Mouse (Mus musculus): ENCODE data around the gene Atn1. TPM values are rescaled to one million over a fixed set of nuclear protein-coding genes. Genes with fewer than 3 reads are reported as not detected.

Gene Atn1
- total and polyA plus RNA-seq, 2 experiments from 2014 or later: 6.0 to 8.5 TPM

- WGBS: 9% methylated on average over 11 of the region's 11 CpGs
- DNase-seq (ENCODE audit: low spot score): no peak
- H3K9ac ChIP-seq (replicated peaks; ENCODE audit: low read depth, low read length): peak overlapping the region; percentile 93
- no peaks in the 10 kb centered on the region for H3K27me3 ChIP-seq (ENCODE audit: control insufficient read depth, insufficient read depth, low read length)
- H3K4me2 ChIP-seq (ENCODE audit: low read depth, low read length): peak overlapping the region; percentile 96
- peaks cover 25% of the 10 kb centered on the region for H3K4me1 ChIP-seq (ENCODE audit: control insufficient read depth, insufficient read depth)
- H3K9me3 ChIP-seq (replicated peaks; ENCODE audit: control insufficient read depth, low read length): no peaks in the 10 kb centered on the region
- H3K27ac ChIP-seq (ENCODE audit: low read depth): peak overlapping the region; percentile 91
- H3K36me3 ChIP-seq (replicated peaks; ENCODE audit: control insufficient read depth, insufficient read depth, low read length): peaks cover 44% of the 10 kb centered on the region
- no peak for ATAC-seq (ENCODE audit: insufficient read depth, low read depth)
- TF ChIP-seq EP300 (IDR thresholded peaks at IDR 0.05; ENCODE audit: low read depth) (no peak), CTCF (IDR thresholded peaks at IDR 0.05; ENCODE audit: low read depth) (no peak)
- H3K4me3 ChIP-seq (ENCODE audit: low read depth, low read length): peak overlapping the region; percentile 90
Observed at GRCm38 (mm10) chr6:124712918-124713317, 43.4 kb downstream of the Atn1 start.

DNA sequence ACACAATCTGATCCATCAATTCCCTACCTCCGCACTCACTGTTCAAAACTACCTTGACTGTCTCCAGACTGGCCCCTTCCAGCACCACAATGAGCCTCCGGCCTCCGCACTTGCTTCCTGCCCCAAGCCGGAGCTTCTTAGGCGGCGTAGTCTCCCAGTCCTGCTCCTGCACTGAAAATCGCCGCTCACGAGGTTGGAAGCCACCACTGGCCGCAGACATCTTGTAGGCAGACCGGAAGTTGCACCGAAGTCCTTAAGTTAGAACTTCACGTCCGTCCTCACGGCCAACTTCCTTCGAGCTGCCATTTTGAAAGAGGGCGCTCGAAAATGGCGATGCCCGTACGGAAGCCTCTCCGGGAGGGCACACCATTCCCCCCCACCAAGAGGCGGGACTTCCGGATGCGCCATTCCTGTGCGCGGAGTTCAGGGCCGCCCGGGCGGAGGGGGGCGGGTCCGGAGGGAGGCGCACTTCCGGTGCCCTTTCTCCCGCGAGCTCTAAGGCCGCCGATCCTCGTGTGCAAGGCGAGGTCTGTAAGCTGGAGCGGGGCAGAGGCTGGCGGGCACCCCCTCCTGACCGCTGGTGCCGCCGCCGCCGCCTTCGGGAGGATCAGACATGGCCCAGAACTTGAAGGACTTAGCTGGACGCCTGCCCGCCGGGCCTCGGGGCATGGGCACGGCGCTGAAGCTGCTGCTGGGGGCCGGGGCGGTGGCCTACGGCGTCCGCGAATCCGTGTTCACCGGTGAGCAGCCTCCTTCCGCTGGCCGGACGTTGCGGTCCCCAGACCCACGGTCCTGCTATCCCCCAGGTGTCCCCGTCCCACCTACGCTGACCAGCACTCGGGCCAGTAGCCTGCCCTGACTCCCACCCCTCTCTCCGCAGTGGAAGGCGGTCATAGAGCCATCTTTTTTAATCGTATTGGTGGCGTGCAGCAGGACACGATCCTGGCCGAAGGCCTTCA is 44.2 kb downstream of the Atn1 start, which contains the start of the genes Emg1 and Phb2:
Gene Emg1, minus strand, starts transcription at position 355 of the 959 bp plus-strand sequence.
Gene Phb2, plus strand, starts transcription at position 513 of the 959 bp plus-strand sequence.
- Histone ChIP-seq H3K36me3 (replicated peaks; ENCODE audit: control insufficient read depth, insufficient read depth, low read length) (peaks cover 51% of the 10 kb centered on the region), H3K27ac (ENCODE audit: low read depth) (peak within 1 kb of the TSS; percentile 91), H3K4me1 (ENCODE audit: control insufficient read depth, insufficient read depth) (peaks cover 25% of the 10 kb centered on the region), H3K9me3 (replicated peaks; ENCODE audit: control insufficient read depth, low read length) (no peaks in the 10 kb centered on the region), H3K27me3 (ENCODE audit: control insufficient read depth, insufficient read depth, low read length) (no peaks in the 10 kb centered on the region), H3K9ac (replicated peaks; ENCODE audit: low read depth, low read length) (peak within 1 kb of the TSS; percentile 93), H3K4me3 (ENCODE audit: low read depth, low read length) (peak within 1 kb of the TSS; percentile 90), H3K4me2 (ENCODE audit: low read depth, low read length) (peak within 1 kb of the TSS; percentile 96)
- under 1% methylated on average over 74 of the region's 76 CpGs for WGBS
- peak; percentile 98 for ATAC-seq (ENCODE audit: insufficient read depth, low read depth)
- peak; percentile 98 for DNase-seq (ENCODE audit: low spot score)
- TF ChIP-seq CTCF (IDR thresholded peaks at IDR 0.05; ENCODE audit: low read depth): no peak
- TF ChIP-seq EP300 (IDR thresholded peaks at IDR 0.05; ENCODE audit: low read depth): peak; percentile 81

- Histone ChIP-seq H3K9ac (replicated peaks; ENCODE audit: low read depth, low read length) (no peak overlapping the region), H3K4me3 (ENCODE audit: low read depth, low read length) (no peak overlapping the region), H3K36me3 (replicated peaks; ENCODE audit: control insufficient read depth, insufficient read depth, low read length) (peaks cover 46% of the 10 kb centered on the region), H3K4me1 (ENCODE audit: control insufficient read depth, insufficient read depth) (peaks cover 20% of the 10 kb centered on the region), H3K9me3 (replicated peaks; ENCODE audit: control insufficient read depth, low read length) (no peaks in the 10 kb centered on the region), H3K27me3 (ENCODE audit: control insufficient read depth, insufficient read depth, low read length) (no peaks in the 10 kb centered on the region), H3K4me2 (ENCODE audit: low read depth, low read length) (no peak overlapping the region), H3K27ac (ENCODE audit: low read depth) (no peak overlapping the region)
- 87% methylated on average over 10 of the region's 10 CpGs for WGBS
- ATAC-seq (ENCODE audit: insufficient read depth, low read depth) (no peak), DNase-seq (ENCODE audit: low spot score) (no peak)
- no peak for TF ChIP-seq EP300 (IDR thresholded peaks at IDR 0.05; ENCODE audit: low read depth)
- TF ChIP-seq CTCF (IDR thresholded peaks at IDR 0.05; ENCODE audit: low read depth): no peak
Observed at GRCm38 (mm10) chr6:124708289-124708889, 47.9 kb downstream of the Atn1 start.

DNA sequence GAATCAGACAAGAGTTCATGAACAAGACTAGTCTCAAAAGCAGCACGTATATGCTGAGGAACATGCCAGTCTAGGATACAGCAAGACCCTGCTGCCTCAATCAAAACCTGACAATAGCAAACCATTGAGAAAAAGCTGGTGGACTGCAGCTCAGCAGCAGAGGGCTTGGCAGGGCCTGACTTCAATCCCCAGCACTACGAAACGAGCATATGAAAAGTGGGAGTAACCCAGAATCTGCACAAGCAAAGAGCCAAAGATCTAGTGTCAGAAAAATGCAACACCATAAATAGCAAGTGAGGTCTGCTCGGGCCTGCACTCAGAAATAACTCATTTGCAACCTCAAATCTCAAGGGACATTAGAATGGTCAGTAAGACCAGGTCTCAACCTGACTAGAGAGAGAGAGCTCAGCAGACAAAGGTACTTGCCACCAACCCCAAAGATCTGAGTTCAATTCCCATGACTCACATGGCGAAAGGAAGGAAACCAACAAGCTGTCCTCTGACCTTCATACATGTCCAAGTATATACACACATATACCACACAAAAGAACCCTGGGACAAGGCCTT is 50.2 kb downstream of the Atn1 start:
- Histone ChIP-seq H3K4me3 (ENCODE audit: low read depth, low read length) (no peak overlapping the region), H3K4me2 (ENCODE audit: low read depth, low read length) (no peak overlapping the region), H3K27me3 (ENCODE audit: control insufficient read depth, insufficient read depth, low read length) (no peaks in the 10 kb centered on the region), H3K9ac (replicated peaks; ENCODE audit: low read depth, low read length) (no peak overlapping the region), H3K4me1 (ENCODE audit: control insufficient read depth, insufficient read depth) (peaks cover 9% of the 10 kb centered on the region), H3K9me3 (replicated peaks; ENCODE audit: control insufficient read depth, low read length) (no peaks in the 10 kb centered on the region), H3K36me3 (replicated peaks; ENCODE audit: control insufficient read depth, insufficient read depth, low read length) (peaks cover 69% of the 10 kb centered on the region), H3K27ac (ENCODE audit: low read depth) (0 out of 2 replicates have a peak overlapping the region, but pooled peaks have one; percentile 4)
- TF ChIP-seq EP300 (IDR thresholded peaks at IDR 0.05; ENCODE audit: low read depth) (no peak), CTCF (IDR thresholded peaks at IDR 0.05; ENCODE audit: low read depth) (no peak)
- WGBS: 57% methylated on average over 5 of the region's 5 CpGs
- ATAC-seq (ENCODE audit: insufficient read depth, low read depth) (no peak), DNase-seq (ENCODE audit: low spot score) (no peak)

GRCm38 (mm10) chr6:124704417-124704816 is 51.9 kb downstream of the Atn1 start:
- ATAC-seq (ENCODE audit: insufficient read depth, low read depth): no peak
- no peak for TF ChIP-seq EP300 (IDR thresholded peaks at IDR 0.05; ENCODE audit: low read depth)
- no peak for TF ChIP-seq CTCF (IDR thresholded peaks at IDR 0.05; ENCODE audit: low read depth)
- WGBS: 95% methylated on average over 2 of the region's 2 CpGs
- DNase-seq (ENCODE audit: low spot score): no peak
- no peak overlapping the region for H3K4me2 ChIP-seq (ENCODE audit: low read depth, low read length)
- no peaks in the 10 kb centered on the region for H3K27me3 ChIP-seq (ENCODE audit: control insufficient read depth, insufficient read depth, low read length)
- H3K36me3 ChIP-seq (replicated peaks; ENCODE audit: control insufficient read depth, insufficient read depth, low read length): peaks cover 72% of the 10 kb centered on the region
- H3K27ac ChIP-seq (ENCODE audit: low read depth): no peak overlapping the region
- H3K9me3 ChIP-seq (replicated peaks; ENCODE audit: control insufficient read depth, low read length): no peaks in the 10 kb centered on the region
- H3K9ac ChIP-seq (replicated peaks; ENCODE audit: low read depth, low read length): no peak overlapping the region
- H3K4me3 ChIP-seq (ENCODE audit: low read depth, low read length): no peak overlapping the region
- peaks cover 5% of the 10 kb centered on the region; the same call in 1 of the 2 replicates for H3K4me1 ChIP-seq (ENCODE audit: control insufficient read depth, insufficient read depth)

Measured in heart, postnatal 0 days (tissue).